Mouse (Mus musculus) intestine, embryonic 16.5 days (tissue): ENCODE results near the gene Scaf8. TPM values are rescaled to one million over a fixed set of nuclear protein-coding genes. Genes with fewer than 3 reads are reported as not detected.

Source experiments
- ATAC-seq: fragments of 200-750 bp; cut with Nextera tagmentation; 2 replicates; pipeline ENCODE4 v1.8.0; 2017; ENCODE audit warnings: moderate TSS enrichment, moderate library complexity
- H3K27ac ChIP-seq: fragments of 300-500 bp; sonication (generic); 2 replicates; pipeline ENCODE4 v1.5.1; 2014; ENCODE audit warnings: mild to moderate bottlenecking, low read length
- H3K27me3 ChIP-seq: fragments of 300-500 bp; sonication (generic); replicated peaks from 2 replicates; pipeline ENCODE4 v1.6.1; 2014; ENCODE audit warnings: low read length, control low read depth, mixed read lengths; ENCODE audit not compliant: control insufficient read depth, insufficient read depth
- H3K36me3 ChIP-seq: fragments of 300-500 bp; sonication (generic); 2 replicates; pipeline ENCODE4 v1.6.1; 2014; ENCODE audit warnings: low read length, control low read depth; ENCODE audit not compliant: control insufficient read depth, insufficient read depth
- H3K4me1 ChIP-seq: fragments of 300-500 bp; sonication (generic); 2 replicates; pipeline ENCODE4 v1.6.1; 2014; ENCODE audit warnings: low read length, control low read depth, mixed read lengths; ENCODE audit not compliant: control insufficient read depth, insufficient read depth
- H3K4me2 ChIP-seq: fragments of 300-500 bp; sonication (generic); 2 replicates; pipeline ENCODE4 v1.6.1; 2014; ENCODE audit warnings: low read depth, low read length, control low read depth
- H3K4me3 ChIP-seq: fragments of 300-500 bp; sonication (generic); 2 replicates; pipeline ENCODE4 v1.5.1; 2014; ENCODE audit warnings: mild to moderate bottlenecking, low read length
- H3K9ac ChIP-seq: fragments of 300-500 bp; sonication (generic); 2 replicates; pipeline ENCODE4 v1.6.1; 2014; ENCODE audit warnings: low read depth, low read length
- H3K9me3 ChIP-seq: fragments of 300-500 bp; sonication (generic); 2 replicates; pipeline ENCODE4 v1.6.1; 2016; ENCODE audit warnings: low read length, control low read depth; ENCODE audit not compliant: control insufficient read depth
- WGBS: fragments of 180-500 bp; shearing (Covaris S2); extraction: QIAGEN DNeasy Blood & Tissue Kit; methylation state at CpG from one replicate; pipeline ENCODE4 v1.1.7; 2014; 5-methylcytosine and 5-hydroxymethylcytosine counted together
- polyA plus RNA-seq: library from polyadenylated mRNA; unstranded; fragments of >200 nt; fragmentation: Nextera tagmentation; extraction: Ambion mirVana; gene quantifications from 2 replicates; pipeline ENCODE4 v1.2.1, GENCODE M21; 2015

The Scaf8 gene
- polyA plus RNA-seq, 1 experiment from 2014 or later: 12.8 TPM

DNA sequence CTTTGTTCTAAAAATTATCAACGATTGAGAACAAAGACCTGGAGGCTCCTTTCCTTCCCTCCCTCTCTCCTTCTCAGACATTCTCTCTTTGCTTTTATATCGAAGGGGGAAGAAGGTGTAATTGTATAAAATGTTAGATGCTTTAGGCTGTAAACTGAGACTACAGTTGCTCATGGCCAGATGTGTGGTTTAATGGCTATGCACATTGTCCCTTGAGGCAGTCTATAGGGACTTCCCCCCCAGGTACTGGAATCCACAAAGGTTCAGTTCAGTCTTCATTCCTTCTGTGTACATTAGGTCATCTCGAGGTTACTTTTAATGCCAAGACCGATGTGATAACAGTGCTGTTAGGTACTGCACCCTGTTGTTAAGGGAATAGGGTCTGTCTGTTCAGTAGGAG lies 89.1 kb downstream of the Scaf8 start:
- H3K9ac ChIP-seq: no peak overlapping the region
- H3K4me2 ChIP-seq: no peak overlapping the region
- H3K4me3 ChIP-seq: no peak overlapping the region
- no peaks in the 10 kb centered on the region for H3K36me3 ChIP-seq
- no peaks in the 10 kb centered on the region for H3K9me3 ChIP-seq
- H3K4me1 ChIP-seq: peaks cover 7% of the 10 kb centered on the region; the same call in 1 of the 2 replicates
- no peak overlapping the region for H3K27ac ChIP-seq
- WGBS: 78% methylated on average over 4 of the region's 4 CpGs
- H3K27me3 ChIP-seq: no peaks in the 10 kb centered on the region
- no peak for ATAC-seq

GRCm38 (mm10) chr17:3204826-3205405 lies 90.1 kb downstream of the Scaf8 start:
- H3K27me3 ChIP-seq: no peaks in the 10 kb centered on the region
- H3K27ac ChIP-seq: no peak overlapping the region
- no peaks in the 10 kb centered on the region for H3K9me3 ChIP-seq
- H3K36me3 ChIP-seq: no peaks in the 10 kb centered on the region
- no peak overlapping the region for H3K4me3 ChIP-seq
- no peak for ATAC-seq
- H3K4me1 ChIP-seq: peaks cover 7% of the 10 kb centered on the region; the same call in 1 of the 2 replicates
- WGBS: 92% methylated on average over 7 of the region's 7 CpGs
- H3K4me2 ChIP-seq: no peak overlapping the region
- H3K9ac ChIP-seq: no peak overlapping the region

DNA sequence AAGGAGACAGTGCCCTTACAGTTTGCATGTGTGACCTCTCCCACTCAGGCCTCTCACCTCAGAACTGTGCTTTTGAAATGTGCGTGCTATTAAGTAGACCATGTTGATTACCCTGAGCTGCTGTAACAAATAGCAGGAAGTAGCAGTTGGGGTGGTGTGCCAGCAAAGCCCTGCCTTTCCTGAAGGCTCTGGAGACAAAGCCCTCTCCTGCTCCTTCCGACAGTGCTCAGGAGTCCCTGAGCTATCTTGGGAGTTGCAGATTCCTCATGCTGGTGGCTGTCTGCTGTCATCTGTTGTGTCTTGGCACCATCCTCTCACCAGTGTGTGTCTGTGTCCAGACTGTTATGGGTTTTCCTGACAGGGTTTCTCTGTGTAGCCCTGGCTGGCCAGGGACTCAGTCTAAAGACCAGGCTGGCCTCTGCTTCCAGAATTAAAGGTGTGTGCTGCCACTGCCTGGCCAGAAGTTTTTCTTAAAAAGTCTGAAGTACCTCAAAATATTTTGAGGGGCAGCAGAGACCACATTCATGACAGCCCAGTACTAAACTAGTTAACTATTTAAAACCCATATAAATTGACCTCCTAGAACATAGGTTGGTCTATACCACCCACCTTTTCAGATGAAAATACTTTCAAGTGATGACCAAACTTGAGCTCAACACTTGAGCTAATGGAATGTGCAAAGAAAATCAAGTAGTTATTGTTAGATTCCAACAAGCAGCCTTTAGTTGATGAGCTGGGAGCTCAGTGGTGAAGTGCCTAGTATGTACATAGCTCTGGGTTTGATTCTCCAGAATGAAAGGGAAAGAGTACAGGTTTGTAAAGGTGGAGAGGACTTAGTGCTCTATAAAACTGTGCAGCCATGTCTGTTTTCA lies 92.0 kb downstream of the Scaf8 start:
- Histone ChIP-seq H3K4me3 (no peak overlapping the region), H3K9me3 (no peaks in the 10 kb centered on the region), H3K4me2 (no peak overlapping the region), H3K36me3 (no peaks in the 10 kb centered on the region), H3K27ac (no peak overlapping the region), H3K27me3 (no peaks in the 10 kb centered on the region), H3K4me1 (peaks cover 10% of the 10 kb centered on the region), H3K9ac (no peak overlapping the region)
- 54% methylated on average over 2 of the region's 2 CpGs for WGBS
- ATAC-seq: peak; percentile 43; the same call in 1 of the 2 replicates

DNA sequence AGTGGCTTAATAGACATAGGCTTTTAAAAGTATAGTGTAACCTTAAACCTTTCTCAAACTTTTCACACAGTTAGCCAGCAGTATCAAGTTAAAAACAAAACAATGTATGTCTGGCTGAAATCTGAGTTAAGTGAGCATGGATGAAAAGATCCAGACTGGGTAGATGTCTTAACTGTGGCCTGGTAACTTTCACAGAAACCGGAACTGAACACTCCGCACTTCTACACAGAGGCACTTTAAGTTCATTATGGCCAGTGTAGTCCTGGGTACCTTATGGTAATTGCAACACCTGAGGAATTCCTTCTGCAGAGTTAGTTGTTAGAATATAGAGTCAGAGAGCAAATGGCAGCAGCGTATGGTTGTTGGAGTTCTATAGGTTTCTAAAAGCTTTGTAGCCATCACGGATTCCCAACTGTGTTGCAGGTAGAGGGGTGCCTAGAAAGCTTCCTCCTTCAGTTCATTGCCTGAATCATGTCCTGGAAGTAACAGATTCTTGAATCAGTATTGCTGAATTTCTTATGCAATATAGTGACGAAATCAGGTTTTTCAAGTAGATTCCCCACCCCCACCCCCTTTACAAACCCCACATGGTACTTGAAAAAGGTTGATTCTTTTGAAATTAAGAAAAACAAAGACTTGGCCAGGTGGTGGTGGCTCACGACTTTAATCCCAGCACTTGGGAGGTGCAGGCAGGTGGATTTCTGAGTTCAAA lies 92.9 kb downstream of the Scaf8 start:
- WGBS: 78% methylated on average over 6 of the region's 6 CpGs
- H3K27me3 ChIP-seq: no peaks in the 10 kb centered on the region
- no peak overlapping the region for H3K9ac ChIP-seq
- ATAC-seq: no peak
- no peak overlapping the region for H3K4me3 ChIP-seq
- no peak overlapping the region for H3K4me2 ChIP-seq
- no peak overlapping the region for H3K27ac ChIP-seq
- H3K36me3 ChIP-seq: no peaks in the 10 kb centered on the region
- H3K9me3 ChIP-seq: no peaks in the 10 kb centered on the region
- H3K4me1 ChIP-seq: peaks cover 10% of the 10 kb centered on the region

DNA sequence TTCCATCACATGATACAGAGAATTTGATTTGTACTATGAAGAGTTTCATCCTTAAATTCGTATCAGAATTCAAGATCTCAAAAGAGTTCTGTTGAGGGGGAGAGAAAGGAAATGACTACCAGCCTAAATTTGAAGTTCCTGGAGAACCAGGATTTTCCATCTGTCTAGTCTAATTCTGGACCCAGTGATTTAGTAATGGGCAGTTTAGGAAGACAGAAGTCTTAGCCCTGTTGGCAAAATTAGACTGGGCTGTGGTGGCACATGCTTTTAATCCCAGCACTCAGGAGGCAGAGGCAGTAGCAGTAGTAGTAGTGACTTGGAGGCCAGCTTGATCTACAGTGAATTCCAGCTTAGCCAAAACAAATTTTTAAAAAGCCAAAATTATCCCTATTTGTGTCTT lies 93.7 kb downstream of the Scaf8 start:
- WGBS: 71% methylated on average over 1 of the region's 1 CpGs
- Histone ChIP-seq H3K9ac (no peak overlapping the region), H3K36me3 (no peaks in the 10 kb centered on the region), H3K27me3 (no peaks in the 10 kb centered on the region), H3K27ac (no peak overlapping the region), H3K4me1 (peaks cover 10% of the 10 kb centered on the region), H3K4me2 (no peak overlapping the region), H3K4me3 (no peak overlapping the region), H3K9me3 (no peaks in the 10 kb centered on the region)
- no peak for ATAC-seq

GRCm38 (mm10) chr17:3209581-3209980 lies 94.8 kb downstream of the Scaf8 start:
- H3K27ac ChIP-seq: no peak overlapping the region
- no peak overlapping the region for H3K4me3 ChIP-seq
- H3K36me3 ChIP-seq: no peaks in the 10 kb centered on the region
- 62% methylated on average over 4 of the region's 4 CpGs for WGBS
- no peak overlapping the region for H3K9ac ChIP-seq
- H3K9me3 ChIP-seq: no peaks in the 10 kb centered on the region
- no peak overlapping the region for H3K4me2 ChIP-seq
- ATAC-seq: no peak
- peaks cover 10% of the 10 kb centered on the region for H3K4me1 ChIP-seq
- H3K27me3 ChIP-seq: no peaks in the 10 kb centered on the region

GRCm38 (mm10) chr17:3210134-3210533 lies 95.4 kb downstream of the Scaf8 start:
- no peak overlapping the region for H3K4me3 ChIP-seq
- 64% methylated on average over 5 of the region's 5 CpGs for WGBS
- no peak overlapping the region for H3K9ac ChIP-seq
- peak; percentile 45; the same call in 1 of the 2 replicates for ATAC-seq
- peaks cover 10% of the 10 kb centered on the region for H3K4me1 ChIP-seq
- H3K9me3 ChIP-seq: no peaks in the 10 kb centered on the region
- no peaks in the 10 kb centered on the region for H3K36me3 ChIP-seq
- no peak overlapping the region for H3K4me2 ChIP-seq
- no peaks in the 10 kb centered on the region for H3K27me3 ChIP-seq
- H3K27ac ChIP-seq: no peak overlapping the region

GRCm38 (mm10) chr17:3212105-3212504 lies 97.3 kb downstream of the Scaf8 start:
- no peak overlapping the region for H3K4me2 ChIP-seq
- no peaks in the 10 kb centered on the region for H3K27me3 ChIP-seq
- WGBS: 90% methylated on average over 4 of the region's 4 CpGs
- no peaks in the 10 kb centered on the region for H3K36me3 ChIP-seq
- no peak overlapping the region for H3K9ac ChIP-seq
- no peaks in the 10 kb centered on the region for H3K9me3 ChIP-seq
- H3K4me1 ChIP-seq: peaks cover 2% of the 10 kb centered on the region; the same call in 1 of the 2 replicates
- ATAC-seq: no peak
- H3K27ac ChIP-seq: no peak overlapping the region
- no peak overlapping the region for H3K4me3 ChIP-seq

DNA sequence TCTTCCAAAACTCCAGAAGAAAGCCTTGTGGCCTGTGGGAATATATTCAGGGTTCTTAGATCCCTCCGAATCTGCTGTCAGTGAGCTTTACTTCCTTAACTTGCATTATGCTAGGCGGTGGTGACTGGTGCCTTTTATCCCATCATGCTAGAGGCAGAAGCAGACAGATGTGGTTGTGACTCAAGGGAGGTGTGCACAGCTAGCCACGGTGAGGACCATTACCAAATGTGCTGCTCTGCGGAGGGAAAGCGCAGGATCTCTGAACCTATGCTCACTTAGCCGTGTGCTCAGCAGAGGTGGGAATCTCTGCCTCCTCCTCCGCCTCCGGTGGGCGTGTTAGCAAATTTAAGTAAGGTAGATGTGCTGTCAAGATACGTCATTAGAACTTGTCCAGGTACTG lies 98.1 kb downstream of the Scaf8 start:
- WGBS: 92% methylated on average over 10 of the region's 10 CpGs
- Histone ChIP-seq H3K27ac (no peak overlapping the region), H3K4me1 (peaks cover 6% of the 10 kb centered on the region; the same call in 1 of the 2 replicates), H3K4me3 (no peak overlapping the region), H3K9ac (no peak overlapping the region), H3K36me3 (no peaks in the 10 kb centered on the region), H3K27me3 (no peaks in the 10 kb centered on the region), H3K9me3 (no peaks in the 10 kb centered on the region), H3K4me2 (no peak overlapping the region)
- ATAC-seq: no peak
